Mouse (Mus musculus): ENCODE measurements around the gene Bcl2l13. TPM values are rescaled to one million over a fixed set of nuclear protein-coding genes. Genes with fewer than 3 reads are reported as not detected.

Bcl2l13 gene
- polyA plus RNA-seq, 1 experiment from 2014 or later, result 24.6 TPM

GRCm38 (mm10) chr6:120941084-120941481 is 105.1 kb downstream of the Bcl2l13 start:
- 88% methylated on average over 7 of the region's 7 CpGs for whole genome bisulfite sequencing
- ATAC-seq (ENCODE audit: insufficient number of reproducible peaks, insufficient read depth, low FRiP score, low read depth), result no peak

GRCm38 (mm10) chr6:120941575-120941974 is 105.6 kb downstream of the Bcl2l13 start:
- WGBS, result 93% methylated on average over 13 of the region's 13 CpGs
- ATAC-seq (ENCODE audit: insufficient number of reproducible peaks, insufficient read depth, low FRiP score, low read depth), result no peak

More at GRCm38 (mm10) chr6:120941084-120941481, 105.1 kb downstream of the Bcl2l13 start:
- H3K4me2 ChIP-seq (ENCODE audit: low read length), result no peak overlapping the region
- no peaks in the 10 kb centered on the region for H3K4me1 ChIP-seq (ENCODE audit: control insufficient read depth in 2 of 2, insufficient read depth in 2 of 2, low read length in 2 of 2)
- H3K27ac ChIP-seq (replicated peaks in 1 of 2; ENCODE audit: control insufficient read depth in 1 of 2, insufficient read depth in 1 of 2, low read depth in 2 of 2, low read length in 2 of 2), result no peak overlapping the region
- H3K27me3 ChIP-seq (ENCODE audit: control insufficient read depth, insufficient read depth, low read length), result no peaks in the 10 kb centered on the region
- H3K36me3 ChIP-seq (ENCODE audit: control insufficient read depth, insufficient read depth, low read length), result peaks cover 33% of the 10 kb centered on the region
- no peaks in the 10 kb centered on the region for H3K9me3 ChIP-seq (ENCODE audit: control insufficient read depth, low read length)
- no peak overlapping the region for H3K9ac ChIP-seq (ENCODE audit: low read length)
- no peak overlapping the region for H3K4me3 ChIP-seq (ENCODE audit: control insufficient read depth in 1 of 2, insufficient read depth in 1 of 2, low read depth in 1 of 2, low read length in 2 of 2)

More at GRCm38 (mm10) chr6:120941575-120941974, 105.6 kb downstream of the Bcl2l13 start:
- Histone ChIP-seq H3K27ac (replicated peaks in 1 of 2; ENCODE audit: control insufficient read depth in 1 of 2, insufficient read depth in 1 of 2, low read depth in 2 of 2, low read length in 2 of 2) (no peak overlapping the region), H3K36me3 (ENCODE audit: control insufficient read depth, insufficient read depth, low read length) (peaks cover 36% of the 10 kb centered on the region), H3K27me3 (ENCODE audit: control insufficient read depth, insufficient read depth, low read length) (no peaks in the 10 kb centered on the region), H3K4me2 (ENCODE audit: low read length) (no peak overlapping the region), H3K4me3 (ENCODE audit: control insufficient read depth in 1 of 2, insufficient read depth in 1 of 2, low read depth in 1 of 2, low read length in 2 of 2) (no peak overlapping the region), H3K9me3 (ENCODE audit: control insufficient read depth, low read length) (no peaks in the 10 kb centered on the region), H3K9ac (ENCODE audit: low read length) (no peak overlapping the region), H3K4me1 (ENCODE audit: control insufficient read depth in 2 of 2, insufficient read depth in 2 of 2, low read length in 2 of 2) (no peaks in the 10 kb centered on the region)

Small RNAs within 50 kb of the gene (microRNA-seq; reads per million reads assigned to microRNA genes)
- gene Gm25193, result not detected

Other genes starting within 250 kb of the Bcl2l13 start
- gene Cecr2, start 169.8 kb upstream of the Bcl2l13 start, polyA plus RNA-seq (2014; fragmentation: Nextera tagmentation; extraction: Ambion mirVana), result 1.5 and 2.1 TPM in 2 replicates
- 0.20 and 0.31 TPM in 2 replicates for gene Slc25a18, start 62.6 kb upstream of the Bcl2l13 start, polyA plus RNA-seq (2014; fragmentation: Nextera tagmentation; extraction: Ambion mirVana)
- 133 and 142 TPM in 2 replicates for gene Atp6v1e1, start 13.4 kb upstream of the Bcl2l13 start, polyA plus RNA-seq (2014; fragmentation: Nextera tagmentation; extraction: Ambion mirVana)
- gene Bid, start 80.6 kb downstream of the Bcl2l13 start, polyA plus RNA-seq (2014; fragmentation: Nextera tagmentation; extraction: Ambion mirVana), result 8.0 and 9.1 TPM in 2 replicates

Measured in heart, embryonic 14.5 days (tissue).